Mouse (Mus musculus) neutrophil, adult 83 days (primary cell): ENCODE data around the gene Slc25a44. TPM values are rescaled to one million over a fixed set of nuclear protein-coding genes. Genes with fewer than 3 reads are reported as not detected.

Experiments used
- total RNA-seq, 2 experiments: library from RNA; stranded (reverse); gene quantifications; one replicate each; pipeline ENCODE4 v1.2.4; 2023

Gene Slc25a44
- 10 to 100 TPM; 16.1 to 16.3 TPM for total RNA-seq

GRCm38 (mm10) chr3:88424605-88425329, at the start of gene Slc25a44:
TSS of gene Slc25a44 (minus strand) at chr3:88425139.

GRCm38 (mm10) chr3:88460983-88461696, 36.2 kb upstream of the Slc25a44 start, which contains the start of gene Sema4a:
TSS of gene Sema4a (minus strand) at chr3:88461182.

GRCm38 (mm10) chr3:88409741-88410644, 14.9 kb downstream of the Slc25a44 start, which contains the start of gene Pmf1:
TSS of gene Pmf1 (minus strand) at chr3:88410331.

GRCm38 (mm10) chr3:88384364-88384763, 40.6 kb downstream of the Slc25a44 start, which contains the start of gene Bglap:
TSS of gene Bglap (minus strand) at chr3:88384464.

GRCm38 (mm10) chr3:88378599-88378998, 46.3 kb downstream of the Slc25a44 start, which contains the start of gene Bglap2:
TSS of gene Bglap2 (minus strand) at chr3:88378699.

GRCm38 (mm10) chr3:88372643-88373042, 52.3 kb downstream of the Slc25a44 start, which contains the start of gene Bglap3:
TSS of gene Bglap3 (minus strand) at chr3:88372743.

GRCm38 (mm10) chr3:88364337-88364736, 60.6 kb downstream of the Slc25a44 start, which contains the start of gene Paqr6:
TSS of gene Paqr6 (plus strand) at chr3:88364584.

Other genes starting within 250 kb of the Slc25a44 start
- gene Rhbg, start 170.4 kb downstream of the Slc25a44 start, total RNA-seq = not detected
- not detected for gene Gm38392, start 137.9 kb downstream of the Slc25a44 start, total RNA-seq
- gene Tsacc, start 128.1 kb downstream of the Slc25a44 start, total RNA-seq = 1 to 10 TPM in 1 of 2 experiments, not detected in 1; 1.3 TPM
- gene Cct3, start 128.0 kb downstream of the Slc25a44 start, total RNA-seq = 10 to 100 TPM; 66.6 to 69.9 TPM
- gene Glmp, start 100.1 kb downstream of the Slc25a44 start, total RNA-seq = 100 to 1,000 TPM; 114 to 115 TPM
- gene Tmem79, start 89.0 kb downstream of the Slc25a44 start, total RNA-seq = 1 to 10 TPM; 1.2 to 1.3 TPM
- gene Smg5, start 88.9 kb downstream of the Slc25a44 start, total RNA-seq = 10 to 100 TPM; 48.0 to 51.9 TPM
- gene Paqr6, start 60.6 kb downstream of the Slc25a44 start, total RNA-seq = 1 to 10 TPM in 1 of 2 experiments, under 1 TPM in 1; 0.46 to 1.1 TPM
- 10 to 100 TPM; 15.2 to 25.3 TPM for gene Bglap3, start 52.4 kb downstream of the Slc25a44 start, total RNA-seq
- gene Bglap2, start 46.4 kb downstream of the Slc25a44 start, total RNA-seq = 10 to 100 TPM; 26.3 to 43.3 TPM
- 100 to 1,000 TPM; 105 to 139 TPM for gene Bglap, start 40.7 kb downstream of the Slc25a44 start, total RNA-seq
- gene Pmf1, start 14.8 kb downstream of the Slc25a44 start, total RNA-seq = 10 to 100 TPM; 59.0 to 65.4 TPM
- 100 to 1,000 TPM; 296 to 331 TPM for gene Sema4a, start 36.0 kb upstream of the Slc25a44 start, total RNA-seq
- gene Lmna, start 84.8 kb upstream of the Slc25a44 start, total RNA-seq = 10 to 100 TPM; 17.1 to 26.2 TPM
- under 1 TPM; 0.20 to 0.33 TPM for gene Mex3a, start 107.3 kb upstream of the Slc25a44 start, total RNA-seq
- gene Rab25, start 123.2 kb upstream of the Slc25a44 start, total RNA-seq = not detected
- gene Lamtor2, start 127.9 kb upstream of the Slc25a44 start, total RNA-seq = 10 to 100 TPM; 74.0 to 89.2 TPM
- 10 to 100 TPM; 20.0 to 20.2 TPM for gene Ubqln4, start 128.6 kb upstream of the Slc25a44 start, total RNA-seq
- 10 to 100 TPM; 77.9 to 78.3 TPM for gene Ssr2, start 150.7 kb upstream of the Slc25a44 start, total RNA-seq
- 100 to 1,000 TPM; 201 to 231 TPM for gene Arhgef2, start 180.8 kb upstream of the Slc25a44 start, total RNA-seq
- under 1 TPM in 1 of 2 experiments, not detected in 1; 0.28 TPM for gene Rxfp4, start 228.0 kb upstream of the Slc25a44 start, total RNA-seq